Mouse (Mus musculus) CH12.LX (cell line): ENCODE data around the gene Btbd8. TPM values are rescaled to one million over a fixed set of nuclear protein-coding genes. Genes with fewer than 3 reads are reported as not detected.

Experiments
- DNase-seq: peaks from one replicate; pipeline ENCODE4 v3.0.0-alpha.2; 2013; ENCODE audit errors: extremely low read depth
- H3K27ac ChIP-seq: 2 replicates; pipeline ENCODE4 v1.5.1; 2012; ENCODE audit warnings: low read depth, mild to moderate bottlenecking, control low read depth, moderate library complexity; ENCODE audit not compliant: insufficient read depth
- H3K27me3 ChIP-seq: replicated peaks from 2 replicates; pipeline ENCODE3; 2012; ENCODE audit warnings: inconsistent platforms
- H3K36me3 ChIP-seq, 2 experiments: replicated peaks in 1 of 2; 2 replicates each; pipeline versions ENCODE3 to v1.6.1; 2012; ENCODE audit warnings: inconsistent platforms in 1 of 2, low read length in 1 of 2, mild to moderate bottlenecking in 1 of 2, mixed read lengths in 1 of 2, moderate library complexity in 1 of 2; ENCODE audit not compliant: control insufficient read depth in 1 of 2, insufficient read depth in 1 of 2
- H3K4me1 ChIP-seq, 2 experiments: 2 replicates each; pipeline ENCODE4 v1.6.1; 2012; ENCODE audit warnings: inconsistent platforms in 1 of 2, moderate library complexity in 1 of 2; ENCODE audit not compliant: insufficient read depth in 2 of 2, control insufficient read depth in 1 of 2
- H3K4me2 ChIP-seq: 2 replicates; pipeline ENCODE4 v1.6.1; 2012; ENCODE audit warnings: low read depth, mild to moderate bottlenecking, control low read depth; ENCODE audit not compliant: poor library complexity, insufficient read depth, severe bottlenecking
- H3K4me3 ChIP-seq, 3 experiments: fragments of 150-350 bp in 1 of 3; sonication (generic) in 1 of 3; replicated peaks in 1 of 3; 2 replicates each; pipeline versions ENCODE3 to v1.5.1; 2011 to 2012; ENCODE audit warnings: low read depth in 2 of 3, low read length in 2 of 3, mild to moderate bottlenecking in 2 of 3, moderate library complexity in 2 of 3, control low read depth in 1 of 3, improper control_type of control experiment in 1 of 3, inconsistent platforms in 1 of 3, mixed read lengths in 1 of 3; ENCODE audit not compliant: poor library complexity in 1 of 3
- H3K79me2 ChIP-seq: replicated peaks from 2 replicates; pipeline ENCODE4 v1.6.1; 2012; ENCODE audit warnings: mild to moderate bottlenecking, moderate library complexity; ENCODE audit not compliant: control insufficient read depth, poor library complexity, insufficient read depth, severe bottlenecking; ENCODE audit errors: extremely low read depth
- H3K9ac ChIP-seq: 2 replicates; pipeline ENCODE4 v1.6.1; 2012; ENCODE audit warnings: low read depth, mild to moderate bottlenecking, control low read depth, moderate library complexity; ENCODE audit not compliant: insufficient read depth
- H3K9me3 ChIP-seq: replicated peaks from 2 replicates; pipeline ENCODE3; 2012; ENCODE audit warnings: low read length, inconsistent platforms, mixed read lengths
- BHLHE40 ChIP-seq: IDR thresholded peaks from 2 replicates; pipeline ENCODE4 v1.6.1; 2011; ENCODE audit warnings: mild to moderate bottlenecking, low read depth, low read length, improper control_type of control experiment
- CHD1 ChIP-seq: IDR thresholded peaks from 2 replicates; pipeline ENCODE4 v1.6.1; 2012; ENCODE audit warnings: low read depth, low read length, improper control_type of control experiment, inconsistent platforms
- ETS1 ChIP-seq: conservative IDR thresholded peaks from 2 replicates; pipeline ENCODE4 v1.6.1; 2012; ENCODE audit warnings: low read depth, mild to moderate bottlenecking, inconsistent platforms, low read length, improper control_type of control experiment, moderate library complexity
- GABPA ChIP-seq: IDR thresholded peaks from 2 replicates; pipeline ENCODE4 v1.6.1; 2012; ENCODE audit warnings: low read depth, low read length, improper control_type of control experiment, inconsistent platforms; ENCODE audit not compliant: insufficient replicate concordance
- HCFC1 ChIP-seq: IDR thresholded peaks from 2 replicates; pipeline ENCODE4 v1.6.1; 2012; ENCODE audit warnings: low read depth, mild to moderate bottlenecking, inconsistent platforms, low read length, improper control_type of control experiment
- JUN ChIP-seq: IDR thresholded peaks from 2 replicates; pipeline ENCODE4 v1.6.1; 2011; ENCODE audit warnings: low read depth, mild to moderate bottlenecking, low read length, improper control_type of control experiment, moderate library complexity; ENCODE audit not compliant: insufficient read depth
- MAX ChIP-seq: IDR thresholded peaks from 2 replicates; pipeline ENCODE4 v1.6.1; 2011; ENCODE audit warnings: low read length, improper control_type of control experiment
- MEF2A ChIP-seq: IDR thresholded peaks from 2 replicates; pipeline ENCODE4 v1.6.1; 2014; ENCODE audit warnings: low read depth, mild to moderate bottlenecking, inconsistent platforms, low read length, improper control_type of control experiment, borderline replicate concordance
- MYC ChIP-seq: IDR thresholded peaks from 2 replicates; pipeline ENCODE4 v1.6.1; 2011; ENCODE audit warnings: low read depth, mild to moderate bottlenecking, improper control_type of control experiment, low read length
- NELFE ChIP-seq: IDR thresholded peaks from 2 replicates; pipeline ENCODE4 v1.6.1; 2011; ENCODE audit warnings: low read depth, low read length, improper control_type of control experiment
- NRF1 ChIP-seq: IDR thresholded peaks from 2 replicates; pipeline ENCODE4 v1.6.1; 2014; ENCODE audit warnings: low read depth, mild to moderate bottlenecking, inconsistent platforms, low read length, improper control_type of control experiment, moderate library complexity
- POLR2A ChIP-seq: IDR thresholded peaks from 2 replicates; pipeline ENCODE4 v1.6.1; 2011; ENCODE audit warnings: low read depth, mild to moderate bottlenecking, improper control_type of control experiment, low read length
- RAD21 ChIP-seq: IDR thresholded peaks from 2 replicates; pipeline ENCODE4 v1.6.1; 2011; ENCODE audit warnings: low read depth, mild to moderate bottlenecking, low read length, improper control_type of control experiment, moderate library complexity
- SIN3A ChIP-seq: IDR thresholded peaks from 2 replicates; pipeline ENCODE4 v1.6.1; 2012; ENCODE audit warnings: low read length, improper control_type of control experiment, inconsistent platforms
- TBP ChIP-seq: conservative IDR thresholded peaks from 2 replicates; pipeline ENCODE4 v1.6.1; 2011; ENCODE audit warnings: low read depth, low read length, improper control_type of control experiment
- TCF12 ChIP-seq: IDR thresholded peaks from 2 replicates; pipeline ENCODE4 v1.6.1; 2014; ENCODE audit warnings: low read depth, mild to moderate bottlenecking, inconsistent platforms, low read length, improper control_type of control experiment
- UBTF ChIP-seq: IDR thresholded peaks from 2 replicates; pipeline ENCODE4 v1.6.1; 2012; ENCODE audit warnings: low read depth, mild to moderate bottlenecking, inconsistent platforms, low read length, improper control_type of control experiment, moderate library complexity
- dilution Hi-C: fragments of 300-500 bp; cut with MboI; formaldehyde crosslinking; loops from 2 replicates; pipeline ENCODE4 v1.14.3; 2020; ENCODE audit warnings: low sequenced_read_pairs; ENCODE audit not compliant: extremely low pct_unique_long_range_greater_than_20kb, extremely low pct_ligation_motif_present
- in situ Hi-C: fragments of 300-500 bp; cut with MboI; formaldehyde crosslinking; loops from 3 replicates; pipeline ENCODE4 v1.14.3; 2019; ENCODE audit warnings: low sequenced_read_pairs, low pct_ligation_motif_present, low pct_unique_long_range_greater_than_20kb, mixed read lengths
- polyA plus RNA-seq: library from polyadenylated mRNA; unstranded; fragments of >175 nt; gene quantifications from 2 replicates; pipeline ENCODE4 v1.2.1, GENCODE M21; 2012; ENCODE audit warnings: low read depth; ENCODE audit not compliant: insufficient read length
- total RNA-seq, 2 experiments: library from RNA; depleted of rRNA; stranded (reverse); fragments of 300-350 nt in 1 of 2; fragments of >200 nt in 1 of 2; gene quantifications; 2 replicates each; pipeline ENCODE4 v1.2.3; 2012 to 2014

Btbd8 gene
- total and polyA plus RNA-seq, 3 experiments: 5.1 to 5.9 (median 5.2) TPM

GRCm38 (mm10) chr5:107438353-107438752 is 556 bp downstream of the Btbd8 start:
- H3K36me3 ChIP-seq: peaks cover 0 to 2% of the 10 kb centered on the region in 2 experiments
- peak overlapping the region; percentile 75 for H3K9ac ChIP-seq
- in situ Hi-C loops (no loop called here), dilution Hi-C loops (no loop called here)
- peak overlapping the region; percentile 74 to 80 (median 77) for H3K4me3 ChIP-seq
- peak; percentile 11 for DNase-seq
- no peaks in the 10 kb centered on the region for H3K27me3 ChIP-seq
- TF ChIP-seq MAX: 0 out of 2 replicates have a peak, but pooled peaks have one; percentile 16
- no peak for TF ChIP-seq POLR2A
- H3K4me2 ChIP-seq: peak overlapping the region; percentile 75
- no peaks in the 10 kb centered on the region for H3K79me2 ChIP-seq
- peak overlapping the region; percentile 66; the same call in 1 of the 2 replicates for H3K27ac ChIP-seq
- H3K4me1 ChIP-seq: peaks cover 8 to 35% of the 10 kb centered on the region in 2 experiments; a peak in 3 of 4 replicates
- H3K9me3 ChIP-seq: no peaks in the 10 kb centered on the region

- in situ Hi-C loops: no loop called here
- H3K9ac ChIP-seq: no peak overlapping the region; the same call in 1 of the 2 replicates
- H3K9me3 ChIP-seq: no peaks in the 10 kb centered on the region
- TF ChIP-seq BHLHE40 (no peak), UBTF (no peak), TCF12 (no peak), GABPA (no peak), MYC (no peak), RAD21 (no peak), ETS1 (no peak), NRF1 (no peak), TBP (no peak), NELFE (no peak), SIN3A (no peak), CHD1 (no peak), HCFC1 (no peak), MEF2A (no peak), JUN (no peak)
- TF ChIP-seq, all 38 proteins: peak for 0
- no peaks in the 10 kb centered on the region for H3K79me2 ChIP-seq
- H3K36me3 ChIP-seq: peaks cover 0 to 9% of the 10 kb centered on the region in 2 experiments
- dilution Hi-C loops: no loop called here
- H3K4me3 ChIP-seq: no peak overlapping the region
- H3K4me1 ChIP-seq: peaks cover 5 to 24% of the 10 kb centered on the region in 2 experiments; a peak in 3 of 4 replicates
- DNase-seq: no peak
- H3K27ac ChIP-seq: no peak overlapping the region
- no peaks in the 10 kb centered on the region for H3K27me3 ChIP-seq
- H3K4me2 ChIP-seq: no peak overlapping the region
Measured at GRCm38 (mm10) chr5:107441881-107442280, 4.1 kb downstream of the Btbd8 start.
